ENCODE assay signal across 8 mouse cellular contexts in the genomic region with DNA sequence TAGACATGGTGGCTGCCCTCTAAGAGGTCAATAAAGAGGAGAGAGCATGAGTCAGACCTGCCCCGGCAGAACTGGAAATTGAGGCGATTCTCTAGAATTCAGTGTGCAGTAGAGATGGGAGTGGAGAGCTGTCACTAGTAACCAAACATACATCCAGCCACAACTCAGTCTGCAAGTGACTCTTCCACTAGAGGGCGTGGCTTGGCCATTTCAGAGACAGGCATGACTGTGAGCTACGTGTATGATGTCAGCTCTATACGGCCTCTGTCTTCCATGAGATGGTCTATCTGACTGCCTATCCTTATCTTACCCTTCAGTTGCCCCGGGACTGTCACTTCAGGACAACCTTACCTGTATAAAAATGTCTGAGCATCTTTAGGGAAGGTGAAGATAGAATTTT. TPM values are rescaled to one million over a fixed set of nuclear protein-coding genes. Genes with fewer than 3 reads are reported as not detected.
DNase-seq lines count a peak whose midpoint lies in the region; ATAC-seq and TF ChIP-seq lines count a peak whose summit lies in the region.

No protein-coding gene starts in this region.

- DNase-seq in hindbrain, embryonic 10.5 days (ENCODE audit: low spot score): peak; percentile 29
- peak; percentile 13 for DNase-seq in adrenal gland, adult 8-10 months
- DNase-seq in embryonic facial prominence, embryonic 11.5 days (ENCODE audit: low spot score): peak; percentile 36
- DNase-seq in left cerebral cortex, postnatal 36 days (ENCODE audit: low spot score in 2 of 2): peak; percentile 5 to 15
- DNase-seq in gastrocnemius, postnatal 25 days: no peak

- no peak overlapping the region for H3K27ac ChIP-seq in hindbrain, embryonic 10.5 days
- H3K27ac ChIP-seq in hindbrain, embryonic 16.5 days (ENCODE audit: low read depth, low read length): no peak overlapping the region
- H3K27ac ChIP-seq in embryonic facial prominence, embryonic 11.5 days (replicated peaks; ENCODE audit: low read depth, low read length): no peak overlapping the region
- no peak overlapping the region for H3K27ac ChIP-seq in small intestine, adult 2 months (ENCODE audit: insufficient read depth, low read depth, low read length)

- WGBS in hindbrain, embryonic 10.5 days: 60% methylated on average over 6 of the region's 6 CpGs
- WGBS in hindbrain, embryonic 16.5 days: 52% methylated on average over 6 of the region's 6 CpGs
- WGBS in embryonic facial prominence, embryonic 11.5 days: 43% methylated on average over 6 of the region's 6 CpGs
- 10% methylated on average over 6 of the region's 6 CpGs for WGBS in small intestine, adult 2 months

- no peaks in the 10 kb centered on the region for H3K27me3 ChIP-seq in hindbrain, embryonic 10.5 days (ENCODE audit: insufficient read depth, poor library complexity, severe bottlenecking)
- no peaks in the 10 kb centered on the region for H3K27me3 ChIP-seq in hindbrain, embryonic 16.5 days (replicated peaks; ENCODE audit: control insufficient read depth, insufficient read depth, low read length)
- H3K27me3 ChIP-seq in embryonic facial prominence, embryonic 11.5 days (ENCODE audit: control insufficient read depth, insufficient read depth, low read length): no peaks in the 10 kb centered on the region
- H3K27me3 ChIP-seq in small intestine, adult 2 months (ENCODE audit: control insufficient read depth, insufficient read depth, low read length): no peaks in the 10 kb centered on the region

- no peak overlapping the region for H3K9ac ChIP-seq in hindbrain, embryonic 16.5 days (ENCODE audit: low read depth, low read length)
- no peak overlapping the region for H3K9ac ChIP-seq in embryonic facial prominence, embryonic 11.5 days (replicated peaks; ENCODE audit: low read length)

- TF ChIP-seq POLR2A in small intestine, adult 2 months (IDR thresholded peaks at IDR 0.05; ENCODE audit: low read depth, low read length): no peak

- H3K36me3 ChIP-seq in hindbrain, embryonic 10.5 days: no peaks in the 10 kb centered on the region
- H3K36me3 ChIP-seq in hindbrain, embryonic 16.5 days (ENCODE audit: control insufficient read depth, insufficient read depth, low read length): no peaks in the 10 kb centered on the region
- H3K36me3 ChIP-seq in embryonic facial prominence, embryonic 11.5 days (replicated peaks; ENCODE audit: control insufficient read depth, insufficient read depth, low read depth, low read length): no peaks in the 10 kb centered on the region
- H3K36me3 ChIP-seq in small intestine, adult 2 months (ENCODE audit: control insufficient read depth, insufficient read depth, low read length): no peaks in the 10 kb centered on the region

- no peak for ATAC-seq in hindbrain, embryonic 16.5 days
- peak; percentile 99 for ATAC-seq in CD4-positive, CD25-positive, alpha-beta regulatory T cell, adult 4 months
- no peak for ATAC-seq in embryonic facial prominence, embryonic 11.5 days (replicated peaks; ENCODE audit: insufficient number of reproducible peaks, low FRiP score, low TSS enrichment, low read depth)

- H3K4me1 ChIP-seq in hindbrain, embryonic 10.5 days (replicated peaks): no peaks in the 10 kb centered on the region
- H3K4me1 ChIP-seq in hindbrain, embryonic 16.5 days (ENCODE audit: control insufficient read depth, insufficient read depth, low read depth, low read length): no peaks in the 10 kb centered on the region
- no peaks in the 10 kb centered on the region for H3K4me1 ChIP-seq in embryonic facial prominence, embryonic 11.5 days (ENCODE audit: control insufficient read depth, insufficient read depth, low read length)
- H3K4me1 ChIP-seq in small intestine, adult 2 months (ENCODE audit: control insufficient read depth, insufficient read depth, insufficient read length, low read length): no peaks in the 10 kb centered on the region

- intact Hi-C loops in left cerebral cortex, postnatal 36 days (cut with DNase I): loop anchor here (5.0 kb wide), 1 partner anchor 65 kb away; no protein-coding TSS in a partner anchor

- no peaks in the 10 kb centered on the region for H3K9me3 ChIP-seq in hindbrain, embryonic 10.5 days
- no peaks in the 10 kb centered on the region for H3K9me3 ChIP-seq in hindbrain, embryonic 16.5 days (ENCODE audit: control insufficient read depth, low read length)
- no peaks in the 10 kb centered on the region for H3K9me3 ChIP-seq in embryonic facial prominence, embryonic 11.5 days (replicated peaks; ENCODE audit: control insufficient read depth, low read length)

- H3K4me2 ChIP-seq in hindbrain, embryonic 16.5 days (ENCODE audit: low read length): no peak overlapping the region
- no peak overlapping the region for H3K4me2 ChIP-seq in embryonic facial prominence, embryonic 11.5 days (ENCODE audit: low read depth, low read length)

- peak; percentile 79; the same call in 1 of the 2 replicates for TF ChIP-seq CTCF in small intestine, adult 2 months (IDR thresholded peaks at IDR 0.05; ENCODE audit: extremely low read depth, insufficient read length, insufficient replicate concordance, low read depth, low read length)

- H3K4me3 ChIP-seq in hindbrain, embryonic 10.5 days: no peak overlapping the region
- no peak overlapping the region for H3K4me3 ChIP-seq in hindbrain, embryonic 16.5 days (ENCODE audit: low read length)
- H3K4me3 ChIP-seq in embryonic facial prominence, embryonic 11.5 days (ENCODE audit: low read depth, low read length): no peak overlapping the region
- no peak overlapping the region for H3K4me3 ChIP-seq in small intestine, adult 2 months (ENCODE audit: low read depth, low read length)

RNA-seq across cellular contexts. Expression of gene Ndfip2, which starts 26.0 kb away (rescaled TPM):
- polyA plus RNA-seq in hindbrain, embryonic 10.5 days (2016; fragmentation: Nextera tagmentation; extraction: Ambion mirVana): 48.4 and 58.9 TPM in 2 replicates
- polyA plus RNA-seq in hindbrain, embryonic 16.5 days (2015; fragmentation: Nextera tagmentation; extraction: Ambion mirVana): 105 and 113 TPM in 2 replicates
- polyA plus RNA-seq in CD4-positive, CD25-positive, alpha-beta regulatory T cell, adult 4 months (2017; shearing (Covaris generic)): 10 to 100 TPM; 38.1 to 41.2 TPM
- 10 to 100 TPM; 39.5 to 42.7 (median 40.2) TPM for total RNA-seq in adrenal gland, adult 8-10 months (2022)
- 64.5 and 65.3 TPM in 2 replicates for polyA plus RNA-seq in embryonic facial prominence, embryonic 11.5 days (2014; fragmentation: Nextera tagmentation; extraction: Ambion mirVana)
- total RNA-seq in left cerebral cortex, postnatal 36 days (2021): 100 to 1,000 TPM; 106 to 115 TPM
- polyA plus RNA-seq in small intestine, adult 2 months (2012; rRNA removed): 77.6 and 208 TPM in 2 replicates
- 10 to 100 TPM; 13.2 to 13.3 TPM for total RNA-seq in gastrocnemius, postnatal 25 days (2021)

RNA-seq across cellular contexts. Expression of gene Rbm26, which starts 55.3 kb away (rescaled TPM):
- 24.9 and 31.7 TPM in 2 replicates for polyA plus RNA-seq in hindbrain, embryonic 10.5 days (2016; fragmentation: Nextera tagmentation; extraction: Ambion mirVana)
- 21.3 and 25.3 TPM in 2 replicates for polyA plus RNA-seq in hindbrain, embryonic 16.5 days (2015; fragmentation: Nextera tagmentation; extraction: Ambion mirVana)
- polyA plus RNA-seq in CD4-positive, CD25-positive, alpha-beta regulatory T cell, adult 4 months (2017; shearing (Covaris generic)): 10 to 100 TPM; 38.5 to 46.9 TPM
- total RNA-seq in adrenal gland, adult 8-10 months (2022): 10 to 100 TPM; 40.0 to 69.5 (median 47.2) TPM
- 38.6 and 45.1 TPM in 2 replicates for polyA plus RNA-seq in embryonic facial prominence, embryonic 11.5 days (2014; fragmentation: Nextera tagmentation; extraction: Ambion mirVana)
- 10 to 100 TPM; 49.3 to 66.8 TPM for total RNA-seq in left cerebral cortex, postnatal 36 days (2021)
- polyA plus RNA-seq in small intestine, adult 2 months (2012; rRNA removed): 3.7 and 6.0 TPM in 2 replicates
- 10 to 100 TPM; 16.6 to 17.0 TPM for total RNA-seq in gastrocnemius, postnatal 25 days (2021)
